Mouse (Mus musculus) liver, embryonic 11.5 days (tissue): ENCODE results near the gene Pid1. TPM values are rescaled to one million over a fixed set of nuclear protein-coding genes. Genes with fewer than 3 reads are reported as not detected.

ENCODE experiments used
- ATAC-seq: fragments of 200-750 bp; cut with Nextera tagmentation; replicated peaks from 2 replicates; pipeline ENCODE4 v1.8.0; 2017; ENCODE audit warnings: moderate number of reproducible peaks, mild to moderate bottlenecking, moderate TSS enrichment, moderate library complexity; ENCODE audit not compliant: low FRiP score
- DNase-seq: peaks from one replicate; pipeline ENCODE4 v3.0.0-alpha.2; 2017; ENCODE audit warnings: low spot score
- H3K27ac ChIP-seq: fragments of 300-500 bp; sonication (generic); 2 replicates; pipeline ENCODE4 v1.5.1; 2014; ENCODE audit warnings: mild to moderate bottlenecking, low read depth, low read length, control low read depth
- H3K27me3 ChIP-seq: fragments of 300-500 bp; sonication (generic); replicated peaks from 2 replicates; pipeline ENCODE4 v1.6.1; 2014; ENCODE audit warnings: low read length, mixed read lengths; ENCODE audit not compliant: control insufficient read depth, insufficient read depth
- H3K36me3 ChIP-seq: fragments of 300-500 bp; sonication (generic); 2 replicates; pipeline ENCODE4 v1.6.1; 2014; ENCODE audit warnings: mild to moderate bottlenecking, low read length, moderate library complexity, mixed read lengths; ENCODE audit not compliant: control insufficient read depth, insufficient read depth
- H3K4me1 ChIP-seq: fragments of 300-500 bp; sonication (generic); replicated peaks from 2 replicates; pipeline ENCODE4 v1.6.1; 2014; ENCODE audit warnings: low read length, mixed read lengths; ENCODE audit not compliant: control insufficient read depth, insufficient read depth
- H3K4me2 ChIP-seq: fragments of 300-500 bp; sonication (generic); 2 replicates; pipeline ENCODE4 v1.6.1; 2014; ENCODE audit warnings: mild to moderate bottlenecking, control low read depth, moderate library complexity
- H3K4me3 ChIP-seq: fragments of 300-500 bp; sonication (generic); 2 replicates; pipeline ENCODE4 v1.5.1; 2014; ENCODE audit warnings: low read depth, low read length, control low read depth
- H3K9ac ChIP-seq: fragments of 300-500 bp; sonication (generic); 2 replicates; pipeline ENCODE4 v1.6.1; 2014; ENCODE audit warnings: low read depth, low read length, control low read depth
- H3K9me3 ChIP-seq: fragments of 300-500 bp; sonication (generic); 2 replicates; pipeline ENCODE4 v1.6.1; 2016; ENCODE audit warnings: low read length, inconsistent platforms, mixed read lengths; ENCODE audit not compliant: control insufficient read depth
- WGBS: fragments of 180-500 bp; shearing (Covaris S2); extraction: QIAGEN DNeasy Blood & Tissue Kit; methylation state at CpG from one replicate; pipeline ENCODE4 v1.1.7; 2014; 5-methylcytosine and 5-hydroxymethylcytosine counted together
- polyA plus RNA-seq: library from polyadenylated mRNA; unstranded; fragments of >200 nt; fragmentation: Nextera tagmentation; extraction: Ambion mirVana; gene quantifications from 2 replicates; pipeline ENCODE4 v1.2.1, GENCODE M21; 2014

Pid1 gene
- polyA plus RNA-seq, 1 experiment from 2014 or later: 20.6 TPM

GRCm38 (mm10) chr1:84102052-84102451 is 261.9 kb downstream of the Pid1 start:
- Histone ChIP-seq H3K27me3 (no peaks in the 10 kb centered on the region), H3K27ac (no peak overlapping the region), H3K9me3 (no peaks in the 10 kb centered on the region), H3K4me2 (no peak overlapping the region), H3K4me1 (no peaks in the 10 kb centered on the region), H3K9ac (no peak overlapping the region), H3K36me3 (no peaks in the 10 kb centered on the region), H3K4me3 (no peak overlapping the region)
- 75% methylated on average over 2 of the region's 2 CpGs for WGBS
- ATAC-seq (no peak), DNase-seq (no peak)

- Histone ChIP-seq H3K4me1 (no peaks in the 10 kb centered on the region), H3K4me3 (no peak overlapping the region), H3K27me3 (no peaks in the 10 kb centered on the region), H3K36me3 (no peaks in the 10 kb centered on the region), H3K9ac (no peak overlapping the region), H3K9me3 (no peaks in the 10 kb centered on the region), H3K4me2 (no peak overlapping the region), H3K27ac (no peak overlapping the region)
- ATAC-seq (no peak), DNase-seq (no peak)
Observed at GRCm38 (mm10) chr1:84097398-84097797, 266.6 kb downstream of the Pid1 start.

GRCm38 (mm10) chr1:84093291-84093690 is 270.7 kb downstream of the Pid1 start:
- H3K27me3 ChIP-seq: no peaks in the 10 kb centered on the region
- 85% methylated on average over 2 of the region's 2 CpGs for WGBS
- DNase-seq: no peak
- H3K4me2 ChIP-seq: no peak overlapping the region
- no peak overlapping the region for H3K4me3 ChIP-seq
- no peaks in the 10 kb centered on the region for H3K4me1 ChIP-seq
- H3K9ac ChIP-seq: no peak overlapping the region
- no peak overlapping the region for H3K27ac ChIP-seq
- no peaks in the 10 kb centered on the region for H3K36me3 ChIP-seq
- no peak for ATAC-seq
- H3K9me3 ChIP-seq: no peaks in the 10 kb centered on the region

DNA sequence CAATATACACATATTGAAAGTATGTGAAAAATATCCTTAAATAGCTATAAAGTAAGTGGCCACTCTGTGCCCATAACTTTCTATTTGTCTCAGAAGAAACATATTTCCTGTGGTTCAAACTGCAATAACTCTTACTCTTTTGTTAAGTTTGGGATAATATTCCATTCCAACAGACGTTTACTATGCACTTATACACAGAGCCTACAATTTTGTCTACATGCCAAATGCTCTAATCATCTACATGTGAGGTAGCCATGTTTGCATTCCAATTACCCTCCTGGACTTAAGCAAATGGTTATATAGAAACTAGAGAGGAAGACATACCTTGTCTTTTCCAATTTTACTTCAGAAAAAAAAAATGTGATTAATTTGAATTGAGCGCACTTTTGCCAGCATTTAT is 274.3 kb downstream of the Pid1 start:
- no peak for ATAC-seq

DNA sequence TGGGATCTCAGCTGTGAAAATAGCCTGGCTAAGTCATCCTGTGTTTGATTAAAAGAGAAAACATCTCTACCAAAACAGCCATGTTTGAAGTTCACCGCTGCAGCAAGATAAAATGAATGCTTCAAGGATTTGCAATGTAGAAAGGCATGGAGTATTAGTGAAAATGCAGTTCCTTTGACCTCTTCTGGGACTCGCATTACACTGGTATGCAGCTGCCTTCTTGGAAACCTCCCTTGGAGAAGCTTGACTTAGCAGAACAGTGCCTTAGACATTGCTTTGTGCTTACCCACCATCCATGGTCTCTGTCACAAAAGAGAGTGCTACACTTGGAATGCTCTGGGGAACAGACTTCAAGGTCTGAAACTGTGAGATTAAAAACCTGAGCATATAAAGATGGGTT is 276.0 kb downstream of the Pid1 start:
- Histone ChIP-seq H3K9ac (no peak overlapping the region), H3K4me2 (no peak overlapping the region), H3K4me3 (no peak overlapping the region), H3K4me1 (no peaks in the 10 kb centered on the region), H3K27ac (no peak overlapping the region), H3K9me3 (no peaks in the 10 kb centered on the region), H3K36me3 (no peaks in the 10 kb centered on the region), H3K27me3 (no peaks in the 10 kb centered on the region)
- WGBS: 82% methylated on average over 2 of the region's 2 CpGs
- ATAC-seq (no peak), DNase-seq (no peak)

More for the DNA sequence above, 274.3 kb downstream of the Pid1 start:
- no peaks in the 10 kb centered on the region for H3K27me3 ChIP-seq
- WGBS: 84% methylated on average over 2 of the region's 2 CpGs
- H3K9ac ChIP-seq: no peak overlapping the region
- no peaks in the 10 kb centered on the region for H3K4me1 ChIP-seq
- no peak overlapping the region for H3K4me3 ChIP-seq
- DNase-seq: no peak
- no peak overlapping the region for H3K27ac ChIP-seq
- no peaks in the 10 kb centered on the region for H3K9me3 ChIP-seq
- no peak overlapping the region for H3K4me2 ChIP-seq
- no peaks in the 10 kb centered on the region for H3K36me3 ChIP-seq

DNA sequence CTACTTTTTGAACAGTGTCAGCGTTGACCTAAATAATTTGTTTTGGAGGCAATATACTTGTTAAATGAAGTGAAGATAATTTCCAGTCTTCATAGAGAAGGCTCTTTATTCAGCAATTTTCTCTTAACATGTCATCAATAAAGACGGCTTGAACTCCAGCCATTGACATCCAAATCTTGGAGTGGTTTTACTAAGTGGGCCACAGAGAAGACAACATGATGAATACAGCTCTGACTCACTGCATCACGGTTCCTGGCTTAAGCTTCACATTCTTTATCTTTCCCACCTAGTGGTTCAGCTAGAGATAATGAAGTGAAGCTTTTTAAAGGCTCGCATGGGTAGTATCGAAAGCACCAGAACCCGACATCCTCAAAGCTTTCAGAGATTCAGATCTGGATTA is 276.7 kb downstream of the Pid1 start:
- no peak overlapping the region for H3K4me2 ChIP-seq
- no peak overlapping the region for H3K9ac ChIP-seq
- no peaks in the 10 kb centered on the region for H3K36me3 ChIP-seq
- 57% methylated on average over 6 of the region's 6 CpGs for WGBS
- no peaks in the 10 kb centered on the region for H3K9me3 ChIP-seq
- no peaks in the 10 kb centered on the region for H3K27me3 ChIP-seq
- H3K27ac ChIP-seq: no peak overlapping the region
- DNase-seq: no peak
- no peak for ATAC-seq
- no peak overlapping the region for H3K4me3 ChIP-seq
- H3K4me1 ChIP-seq: no peaks in the 10 kb centered on the region

- Histone ChIP-seq H3K27me3 (no peaks in the 10 kb centered on the region), H3K9me3 (no peaks in the 10 kb centered on the region), H3K4me1 (no peaks in the 10 kb centered on the region), H3K36me3 (no peaks in the 10 kb centered on the region), H3K4me3 (no peak overlapping the region), H3K9ac (no peak overlapping the region), H3K27ac (no peak overlapping the region), H3K4me2 (no peak overlapping the region)
- ATAC-seq (no peak), DNase-seq (no peak)
- 71% methylated on average over 1 of the region's 1 CpGs for WGBS
Observed at GRCm38 (mm10) chr1:84086486-84086885, 277.5 kb downstream of the Pid1 start.

DNA sequence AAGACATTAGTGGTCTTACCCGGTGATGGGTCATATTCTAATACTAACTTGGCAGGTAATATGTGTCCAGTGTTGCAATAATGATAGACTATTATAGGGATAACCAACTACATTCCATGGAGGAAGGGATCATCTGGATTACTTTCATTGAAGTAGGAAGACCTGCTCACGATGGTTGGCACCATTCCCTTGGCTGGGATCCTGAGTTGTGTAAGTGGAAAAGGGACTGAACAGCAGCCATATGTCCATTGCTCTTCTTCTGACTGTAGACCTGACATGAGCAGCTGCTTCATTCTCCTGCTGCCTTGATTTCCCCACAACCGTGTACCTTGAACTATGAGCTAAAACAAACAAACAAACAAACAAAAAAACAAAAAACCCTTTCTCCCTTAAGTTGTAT is 278.6 kb downstream of the Pid1 start:
- H3K4me1 ChIP-seq: no peaks in the 10 kb centered on the region
- no peak overlapping the region for H3K27ac ChIP-seq
- no peaks in the 10 kb centered on the region for H3K36me3 ChIP-seq
- DNase-seq (no peak), ATAC-seq (no peak)
- no peaks in the 10 kb centered on the region for H3K27me3 ChIP-seq
- H3K4me3 ChIP-seq: no peak overlapping the region
- no peaks in the 10 kb centered on the region for H3K9me3 ChIP-seq
- WGBS: 77% methylated on average over 3 of the region's 3 CpGs
- H3K4me2 ChIP-seq: no peak overlapping the region
- no peak overlapping the region for H3K9ac ChIP-seq

DNA sequence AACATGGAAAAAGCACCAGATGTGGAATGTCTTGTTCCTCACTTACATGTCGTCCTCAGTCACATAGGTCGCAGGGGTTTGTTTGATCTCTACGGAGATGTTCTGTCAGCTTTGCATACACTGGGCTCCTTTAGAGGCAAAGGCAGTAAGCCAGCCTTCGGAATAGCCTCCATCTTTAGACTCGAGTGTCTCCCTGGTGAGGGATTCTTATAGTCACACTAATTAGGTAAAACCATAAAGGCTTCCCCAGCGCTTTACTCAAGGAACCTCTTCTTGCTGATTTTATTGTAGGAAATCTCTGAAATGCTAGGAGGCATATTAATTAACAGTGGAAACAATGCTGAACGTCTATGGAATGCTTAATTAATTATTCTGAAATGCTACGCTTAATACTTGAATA is 284.4 kb downstream of the Pid1 start:
- Histone ChIP-seq H3K4me3 (no peak overlapping the region), H3K27me3 (no peaks in the 10 kb centered on the region), H3K4me2 (no peak overlapping the region), H3K27ac (no peak overlapping the region), H3K4me1 (no peaks in the 10 kb centered on the region), H3K36me3 (no peaks in the 10 kb centered on the region), H3K9me3 (no peaks in the 10 kb centered on the region), H3K9ac (no peak overlapping the region)
- WGBS: 74% methylated on average over 8 of the region's 8 CpGs
- ATAC-seq (no peak), DNase-seq (no peak)
